Mouse (Mus musculus): ENCODE results near the gene Chrng. TPM values are rescaled to one million over a fixed set of nuclear protein-coding genes. Genes with fewer than 3 reads are reported as not detected.
A peak's percentile ranks its signal among the peaks of the same experiment; 100 is the strongest.

The Chrng gene
- polyA plus RNA-seq, 1 experiment = not detected

DNA sequence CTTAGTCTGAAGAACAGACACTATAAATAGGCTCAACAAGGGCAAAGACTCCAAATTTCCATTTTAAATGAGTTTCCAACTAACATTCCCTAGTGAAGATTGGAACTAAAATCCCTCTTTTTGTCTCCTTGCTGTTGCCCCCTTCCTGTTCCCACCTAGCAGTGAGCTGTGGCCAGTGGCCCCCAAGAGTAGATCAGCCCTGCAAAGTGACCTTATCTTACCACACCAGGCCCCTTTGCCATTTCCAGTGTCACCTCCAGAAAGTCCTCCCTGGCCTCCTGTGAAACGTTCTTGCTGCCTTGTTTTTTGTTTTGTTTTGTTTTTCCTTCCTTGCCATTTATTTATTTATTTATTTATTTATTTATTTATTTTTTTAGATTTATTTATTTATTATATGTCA is 41.0 kb downstream of the Chrng start:
- WGBS = 5% methylated on average over 1 of the region's 1 CpGs
- no peak for DNase-seq (ENCODE audit: low read depth, low spot score)

DNA sequence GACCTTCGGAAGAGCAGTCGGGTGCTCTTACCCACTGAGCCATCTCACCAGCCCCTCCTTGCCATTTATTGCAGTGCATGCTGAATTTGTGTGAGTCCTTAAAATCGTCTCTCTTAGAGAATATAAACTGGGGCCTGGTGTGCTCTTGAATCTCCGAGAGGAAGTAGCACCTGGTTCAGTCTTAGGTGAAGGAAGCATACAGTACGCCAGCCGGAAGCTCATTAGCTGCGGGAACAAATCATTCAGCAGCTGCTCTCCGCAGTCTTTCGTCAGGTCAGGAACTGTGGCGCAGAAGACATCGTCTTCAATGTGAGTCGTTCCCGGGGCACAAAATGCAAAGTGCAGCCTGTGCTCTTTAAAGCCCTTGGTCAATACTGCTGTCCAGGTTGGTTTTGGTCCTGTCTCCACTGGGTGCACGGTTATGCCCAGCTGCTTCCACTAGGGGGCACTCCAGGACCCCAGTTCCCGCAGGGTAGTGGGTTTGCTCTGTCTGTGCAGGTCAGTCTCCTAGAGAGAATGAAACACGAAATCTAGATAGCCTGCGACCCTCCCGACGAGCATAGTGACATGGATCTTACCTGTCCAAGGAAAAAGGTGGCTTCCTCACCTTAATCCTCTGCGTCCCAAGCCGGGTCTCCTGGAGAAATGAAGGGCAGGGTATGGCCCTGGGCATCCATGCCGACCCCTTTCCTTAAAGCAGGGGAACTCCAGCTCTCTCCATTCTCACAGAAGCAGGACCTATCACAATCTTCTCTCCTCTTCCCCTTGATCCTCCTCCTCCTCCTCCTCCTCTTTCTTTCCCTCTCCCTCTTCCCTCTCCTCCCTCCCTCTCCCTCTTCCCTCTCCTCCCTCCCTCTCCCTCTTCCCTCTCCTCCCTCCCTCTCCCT is 41.7 kb downstream of the Chrng start:
- DNase-seq (ENCODE audit: low read depth, low spot score) = peak; percentile 37
- WGBS = 21% methylated on average over 22 of the region's 22 CpGs

DNA sequence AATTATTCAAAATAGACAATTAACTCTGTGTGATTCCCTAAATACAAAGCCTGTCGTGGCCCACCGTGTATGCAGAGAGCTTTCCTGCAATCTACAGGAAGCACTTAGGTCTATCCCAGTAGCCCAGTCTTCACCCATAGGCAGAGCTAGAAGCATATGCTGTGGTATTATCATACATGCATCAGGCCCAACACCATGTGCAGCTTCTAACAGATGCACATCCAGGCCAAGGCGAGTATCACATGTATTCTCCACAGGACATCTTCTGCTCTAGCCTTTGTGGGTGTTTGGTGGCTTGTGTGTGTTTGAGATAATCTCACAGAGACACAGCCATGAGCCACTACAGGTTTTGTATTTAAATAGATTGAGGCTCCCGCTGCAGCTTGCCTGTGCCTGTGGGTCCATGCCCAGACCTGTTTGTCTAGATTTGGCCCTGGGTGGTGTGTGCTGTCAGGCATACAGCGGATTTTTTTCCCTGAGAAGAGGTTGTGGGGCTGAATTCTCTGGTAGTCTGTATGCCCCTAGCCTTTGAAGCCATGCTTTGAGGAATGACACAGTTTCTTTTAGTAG is 47.7 kb downstream of the Chrng start:
- DNase-seq (ENCODE audit: low read depth, low spot score) = no peak
- WGBS = 68% methylated on average over 5 of the region's 5 CpGs

DNA sequence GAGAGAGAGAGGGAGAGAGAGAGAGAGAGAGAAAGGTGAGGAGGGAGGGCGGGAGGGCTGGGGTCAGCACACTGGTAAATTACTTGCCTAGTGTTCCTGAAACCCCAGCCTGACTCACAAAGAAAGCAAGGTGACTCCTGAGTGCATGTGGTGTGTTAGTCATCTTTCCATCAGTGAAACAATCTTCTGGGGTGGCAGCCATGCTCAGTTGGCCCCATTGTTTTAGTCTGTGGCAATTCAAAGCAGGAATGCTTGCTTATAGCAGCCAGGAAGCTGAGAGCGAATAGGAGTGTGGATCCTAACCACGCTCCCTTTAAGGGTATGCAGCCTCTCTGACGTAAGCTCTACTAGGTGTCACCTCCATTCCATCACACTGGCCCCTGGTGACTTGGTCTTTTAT is 50.7 kb downstream of the Chrng start:
- DNase-seq (ENCODE audit: low read depth, low spot score) = no peak
- WGBS = 77% methylated on average over 4 of the region's 4 CpGs

DNA sequence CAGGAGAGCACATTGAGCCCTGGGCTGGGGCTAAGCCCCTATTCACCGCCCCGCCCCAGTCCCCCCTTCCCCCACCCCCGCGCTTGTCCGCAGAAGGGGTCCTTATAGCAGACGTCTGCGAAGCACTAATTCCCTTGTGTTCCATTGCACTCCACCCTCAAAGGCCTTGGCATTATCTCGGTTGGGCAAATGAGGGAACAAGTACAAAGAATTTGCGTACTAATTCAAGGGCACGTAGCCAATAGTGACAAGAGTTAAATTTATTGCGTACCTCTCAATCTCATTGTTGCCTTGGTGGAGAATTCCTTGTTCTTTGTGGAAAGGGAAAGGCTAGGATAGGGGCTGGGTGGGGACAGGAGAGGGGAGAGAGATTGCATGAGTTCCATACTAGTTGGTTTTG is 53.2 kb downstream of the Chrng start:
- 25% methylated on average over 11 of the region's 11 CpGs for WGBS
- no peak for DNase-seq (ENCODE audit: low read depth, low spot score)

DNA sequence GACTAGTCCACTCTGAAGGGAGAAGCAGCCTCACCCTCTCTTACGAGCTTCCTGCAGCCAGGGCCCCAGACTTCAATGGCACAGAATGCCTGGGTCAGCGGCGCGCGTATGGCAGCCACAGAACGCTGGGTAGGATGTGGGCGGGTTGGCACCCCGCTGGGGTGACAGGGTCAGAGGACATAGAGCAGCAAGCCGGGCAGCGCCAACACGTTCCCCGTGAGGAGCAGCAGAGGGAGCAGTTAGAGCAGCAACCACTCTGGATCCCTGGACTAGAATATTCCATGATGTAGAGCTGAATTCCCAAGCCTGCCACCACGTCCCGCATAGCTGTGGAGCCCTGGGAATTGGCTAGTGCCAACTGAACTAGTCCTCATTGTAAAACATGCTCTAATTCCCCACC is 54.0 kb downstream of the Chrng start:
- 7% methylated on average over 14 of the region's 14 CpGs for WGBS
- DNase-seq (ENCODE audit: low read depth, low spot score) = no peak

DNA sequence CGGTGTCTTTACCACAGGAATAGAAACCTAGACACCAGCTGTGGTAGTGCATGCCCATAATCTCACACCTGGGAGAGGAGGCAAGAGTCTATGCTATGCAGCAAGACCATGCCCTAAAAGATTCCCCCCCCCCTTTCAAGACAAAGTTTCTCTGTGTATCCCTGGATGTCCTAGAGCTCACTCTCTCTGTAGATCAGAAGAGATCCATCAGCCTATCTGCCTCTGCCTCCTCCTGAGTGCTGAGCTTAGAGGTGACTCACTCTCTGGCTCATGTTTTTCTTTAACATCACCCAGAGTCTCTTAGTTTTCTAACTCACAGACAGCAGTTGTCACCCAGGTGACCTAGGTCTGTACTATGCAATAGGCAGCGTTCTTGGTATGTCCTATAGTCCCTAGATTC is 54.9 kb downstream of the Chrng start:
- DNase-seq (ENCODE audit: low read depth, low spot score) = no peak
- 82% methylated on average over 2 of the region's 2 CpGs for WGBS

Other genes with a start within 250 kb of the Chrng start
- gene Alppl2, start 114.7 kb upstream of the Chrng start, polyA plus RNA-seq (2012; rRNA removed) = 1.5 and 6.3 TPM in 2 replicates
- 177 and 718 TPM in 2 replicates for gene Alpi, start 103.1 kb upstream of the Chrng start, polyA plus RNA-seq (2012; rRNA removed)
- 0.38 and 0.96 TPM in 2 replicates for gene Akp3, start 79.7 kb upstream of the Chrng start, polyA plus RNA-seq (2012; rRNA removed)
- 0.05 and 0.06 TPM in 2 replicates for gene Ecel1, start 48.1 kb upstream of the Chrng start, polyA plus RNA-seq (2012; rRNA removed)
- not detected in 2 replicates for gene Prss56, start 21.3 kb upstream of the Chrng start, polyA plus RNA-seq (2012; rRNA removed)
- gene Chrnd, start 14.1 kb upstream of the Chrng start, polyA plus RNA-seq (2012; rRNA removed) = not detected in 2 replicates
- gene Eif4e2, start 9.3 kb downstream of the Chrng start, polyA plus RNA-seq (2012; rRNA removed) = 43.3 and 45.7 TPM in 2 replicates
- 0.51 and 1.3 TPM in 2 replicates for gene Efhd1, start 59.7 kb downstream of the Chrng start, polyA plus RNA-seq (2012; rRNA removed)
- gene Gigyf2, start 122.3 kb downstream of the Chrng start, polyA plus RNA-seq (2012; rRNA removed) = 22.9 and 35.6 TPM in 2 replicates
- gene Kcnj13, start 190.1 kb downstream of the Chrng start, polyA plus RNA-seq (2012; rRNA removed) = 2.8 and 18.9 TPM in 2 replicates